Mouse (Mus musculus): Measurements from ENCODE around the gene Gtpbp2.

The Gtpbp2 gene

DNA sequence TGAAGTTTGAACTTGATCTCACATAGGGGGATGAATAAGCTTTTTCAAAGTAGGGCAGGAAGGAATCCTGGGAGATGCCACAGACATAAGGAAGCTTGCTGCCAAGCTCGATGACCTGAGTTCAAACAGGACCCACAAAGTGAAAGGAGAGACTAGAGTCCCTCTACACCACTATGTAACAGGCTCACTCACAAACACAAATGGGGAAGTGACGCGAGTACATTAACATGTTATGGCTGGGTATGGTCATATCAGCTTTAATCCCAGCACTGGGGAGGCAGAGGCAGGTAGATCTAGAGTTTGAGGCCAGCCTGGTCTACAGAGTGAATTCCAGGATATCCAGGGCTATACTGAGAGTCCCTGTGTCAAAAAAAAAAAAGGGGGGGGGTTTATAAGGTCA lies 6.5 kb upstream of the Gtpbp2 start:
- no peak for DNase-seq (ENCODE audit: low read depth)

DNA sequence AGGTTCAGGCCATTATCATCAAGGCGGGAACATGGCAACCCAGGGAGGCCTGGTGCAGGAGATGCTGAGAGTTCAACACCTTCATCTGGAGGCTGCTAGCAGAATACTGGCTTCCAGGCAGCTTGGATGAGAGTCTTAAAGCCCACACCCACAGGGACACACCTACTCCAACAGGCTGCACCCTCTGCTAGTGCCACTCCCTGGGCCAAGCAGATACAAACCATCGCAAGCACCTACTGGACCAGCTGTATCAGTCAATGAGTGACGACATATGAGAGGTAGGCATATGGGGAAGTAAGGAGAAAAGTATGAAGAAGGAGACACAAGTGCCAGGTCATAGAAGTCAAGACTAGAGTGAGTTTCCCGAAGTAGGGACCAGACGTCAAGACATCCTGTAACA lies 4.2 kb upstream of the Gtpbp2 start:
- no peak for DNase-seq (ENCODE audit: low read depth)

DNA sequence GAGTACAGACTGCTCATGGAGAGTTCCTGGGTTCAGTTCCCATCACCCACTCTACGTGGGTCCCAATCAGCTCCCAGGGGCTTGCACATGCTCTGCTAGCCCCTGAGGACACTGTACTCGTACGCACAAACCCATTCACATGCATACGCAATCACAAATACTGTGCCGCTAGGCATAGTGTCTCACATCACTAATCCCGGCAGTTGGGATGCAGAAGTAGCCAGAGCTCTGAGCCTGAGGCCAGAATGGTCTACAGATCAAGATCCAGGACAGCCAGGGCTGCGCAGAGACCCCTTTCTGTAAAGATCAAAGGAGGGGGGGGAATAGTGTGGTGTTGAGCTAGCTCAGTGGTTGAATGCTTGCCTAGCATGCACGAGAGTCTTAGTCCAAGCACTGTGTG lies 3.7 kb upstream of the Gtpbp2 start:
- DNase-seq (ENCODE audit: low read depth), result no peak

DNA sequence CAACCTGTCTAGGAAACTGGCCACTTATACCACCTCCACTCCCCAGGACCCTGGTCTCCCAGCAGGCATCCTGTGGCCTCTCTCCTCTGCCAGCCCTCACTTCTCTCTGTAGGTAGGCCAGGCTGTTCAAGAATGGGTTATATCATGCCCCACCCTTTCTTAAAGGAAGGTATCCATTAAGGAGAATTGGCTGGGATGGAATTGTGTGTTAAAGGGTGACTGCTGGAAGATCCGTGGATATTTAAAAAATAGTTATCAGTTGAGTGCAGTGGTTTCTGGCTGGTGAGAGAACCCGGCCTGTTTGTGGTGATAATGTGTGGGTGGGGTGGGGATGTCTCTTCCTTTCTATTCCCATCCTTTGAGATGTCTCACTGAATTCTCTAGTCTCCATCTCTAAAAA lies 1.6 kb upstream of the Gtpbp2 start:
- DNase-seq (ENCODE audit: low read depth), result no peak

DNA sequence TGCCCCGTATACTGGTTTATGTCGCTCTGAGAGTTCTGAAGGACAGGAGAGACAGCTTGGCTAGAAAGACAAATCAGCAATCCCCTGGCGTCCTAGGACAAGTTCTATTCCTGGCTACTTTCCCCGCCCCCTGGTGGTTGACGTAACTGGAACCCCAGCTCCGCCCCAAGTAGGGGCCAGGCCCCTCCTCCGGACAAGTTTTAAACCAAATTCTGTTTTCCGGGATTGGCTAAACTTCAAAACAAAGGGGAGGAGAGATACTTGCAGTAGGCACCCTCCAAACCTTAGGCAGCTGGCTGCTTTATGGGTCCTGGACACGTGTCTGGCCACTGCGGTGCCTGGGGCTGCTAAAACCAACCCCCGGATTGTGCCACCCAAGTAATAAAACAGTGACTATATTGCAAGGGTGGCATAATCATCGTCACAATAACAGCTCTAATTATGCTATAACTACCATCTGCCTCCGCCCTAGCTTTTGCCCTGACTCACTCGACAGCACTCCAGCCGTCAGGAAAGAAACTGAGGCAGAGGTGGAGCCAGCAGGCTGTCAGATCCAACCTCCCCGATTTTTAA lies 656 bp upstream of the Gtpbp2 start:
- peak; percentile 97 for DNase-seq (ENCODE audit: low read depth)

DNA sequence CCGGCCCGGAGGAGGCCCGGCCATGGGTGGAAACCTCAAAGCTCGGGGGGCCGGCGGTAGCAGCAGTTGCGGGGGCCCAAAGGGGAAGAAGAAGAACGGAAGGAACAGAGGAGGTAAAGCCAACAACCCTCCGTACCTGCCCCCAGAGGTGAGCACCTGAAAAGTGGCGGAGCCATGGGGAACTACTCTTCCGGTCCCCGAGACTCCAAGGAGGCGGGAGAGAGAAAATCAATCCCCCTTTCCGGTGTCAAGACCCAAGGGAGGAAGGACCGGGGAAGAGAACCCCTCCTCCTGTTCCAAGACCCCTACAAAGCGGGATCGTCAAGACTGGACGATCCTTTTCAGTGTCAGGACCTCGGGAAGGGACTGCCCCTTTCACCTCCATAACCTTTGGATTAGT lies 347 bp downstream of the Gtpbp2 start:
- DNase-seq (ENCODE audit: low read depth), result peak; percentile 48

DNA sequence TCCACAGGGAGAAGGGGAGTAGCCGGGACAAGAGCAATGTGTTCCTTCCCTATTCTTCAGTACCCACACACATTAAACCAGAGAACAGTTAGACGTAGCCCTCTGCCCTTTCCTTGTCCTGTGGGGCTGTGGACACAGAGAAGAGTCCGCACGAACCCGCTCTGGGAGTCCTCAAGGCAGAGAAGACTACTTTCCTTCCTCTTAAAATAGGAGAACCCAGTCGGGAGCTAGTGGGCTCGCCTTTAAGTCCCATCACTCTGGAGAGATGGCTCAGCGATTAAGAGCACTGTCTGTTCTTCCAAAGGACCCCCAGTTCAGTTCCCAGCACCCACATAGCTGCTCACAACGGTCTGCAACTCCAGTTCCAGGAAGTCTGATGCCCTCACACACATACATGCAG lies 878 bp downstream of the Gtpbp2 start:
- no peak for DNase-seq (ENCODE audit: low read depth)

DNA sequence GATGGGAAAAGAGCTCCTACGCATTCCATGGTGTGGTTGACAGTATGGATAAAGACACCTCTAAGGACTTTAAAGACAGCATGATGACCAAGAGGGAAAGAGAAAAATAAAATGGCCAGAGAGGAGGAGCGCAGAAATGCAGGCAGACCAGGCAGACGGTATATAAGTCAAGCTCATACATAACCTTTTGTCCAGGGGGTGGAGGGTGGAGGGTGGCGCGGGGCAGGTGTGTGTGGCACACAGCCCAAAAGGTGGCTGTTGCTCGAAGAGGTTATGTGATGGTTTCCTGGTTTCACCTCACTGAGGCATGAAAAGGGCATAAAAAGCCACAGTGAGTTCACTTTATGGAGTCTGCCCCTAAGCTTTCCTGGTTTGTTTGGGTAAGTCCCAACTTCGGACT lies 1.7 kb downstream of the Gtpbp2 start:
- DNase-seq (ENCODE audit: low read depth), result no peak

DNA sequence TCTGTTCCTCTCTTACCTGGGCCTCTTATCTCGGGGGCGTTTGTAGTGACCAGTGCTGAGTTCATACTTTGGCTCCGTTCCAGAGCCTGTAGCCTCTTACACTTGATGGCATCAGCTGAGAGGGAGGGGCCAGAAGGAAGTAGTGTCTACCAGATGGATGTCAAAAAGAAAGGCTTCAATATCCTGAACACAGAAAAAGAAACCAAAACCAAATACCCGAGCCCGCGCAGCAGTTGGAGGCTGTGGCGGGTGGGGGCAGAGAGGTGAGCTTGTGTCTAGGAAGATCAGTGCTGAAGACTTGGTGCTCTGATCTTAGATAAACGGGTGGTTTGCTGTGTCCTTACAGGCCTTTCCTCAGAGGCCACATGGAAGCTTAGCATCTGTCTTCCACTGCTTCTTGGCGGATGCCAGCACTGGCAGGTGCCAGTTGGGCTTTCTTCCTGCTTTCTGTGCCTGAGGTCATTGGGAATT lies 2.2 kb downstream of the Gtpbp2 start:
- DNase-seq (ENCODE audit: low read depth), result peak; percentile 60

DNA sequence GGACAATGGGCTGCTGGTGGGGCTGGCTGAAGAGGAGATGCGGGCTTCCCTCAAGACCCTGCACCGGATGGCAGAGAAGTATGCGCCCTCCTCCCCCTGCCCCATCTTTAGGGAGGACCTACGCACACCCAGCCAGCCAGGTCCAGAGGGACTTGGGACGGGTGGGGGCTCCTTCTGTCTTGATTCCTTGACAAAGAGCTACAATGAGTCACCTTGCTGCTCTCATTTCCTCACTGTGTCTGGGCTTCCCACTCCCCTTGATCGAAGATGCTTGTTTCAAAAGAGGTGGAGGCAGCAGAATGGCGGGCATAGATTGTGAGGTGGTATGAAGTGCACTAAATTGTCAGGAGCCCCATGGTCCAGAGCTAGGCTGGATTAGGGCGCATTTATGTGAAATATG lies 3.5 kb downstream of the Gtpbp2 start:
- DNase-seq (ENCODE audit: low read depth), result no peak

DNA sequence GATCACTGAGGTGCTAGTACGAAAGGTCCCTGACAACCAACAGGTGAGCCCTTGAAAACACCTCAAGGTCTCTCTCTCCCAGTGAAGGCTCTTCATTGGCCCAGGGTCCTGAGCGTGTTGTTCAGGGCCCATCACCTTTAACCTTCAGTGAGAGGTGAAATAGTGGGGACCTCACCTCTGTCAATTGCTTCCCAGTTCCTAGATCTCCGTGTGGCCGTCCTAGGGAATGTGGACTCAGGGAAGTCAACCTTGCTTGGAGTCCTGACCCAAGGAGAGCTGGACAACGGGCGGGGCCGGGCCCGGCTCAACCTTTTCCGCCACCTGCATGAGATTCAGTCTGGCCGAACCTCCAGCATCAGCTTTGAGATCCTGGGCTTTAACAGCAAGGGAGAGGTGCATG lies 4.0 kb downstream of the Gtpbp2 start:
- DNase-seq (ENCODE audit: low read depth), result no peak

DNA sequence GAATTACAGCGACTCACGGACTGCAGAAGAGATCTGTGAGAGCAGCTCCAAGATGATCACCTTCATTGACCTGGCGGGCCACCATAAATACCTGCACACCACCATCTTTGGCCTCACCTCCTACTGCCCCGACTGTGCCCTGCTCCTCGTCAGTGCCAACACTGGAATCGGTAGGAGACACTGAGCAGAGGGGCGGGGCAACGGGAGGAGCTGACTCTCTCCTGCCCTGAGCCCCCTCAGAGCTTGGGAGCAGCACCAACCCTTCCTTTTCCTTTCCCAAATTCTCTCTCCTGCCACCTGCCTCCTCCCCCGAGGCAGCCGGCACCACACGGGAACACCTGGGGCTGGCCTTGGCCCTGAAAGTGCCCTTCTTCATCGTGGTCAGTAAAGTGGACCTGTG lies 4.6 kb downstream of the Gtpbp2 start:
- DNase-seq (ENCODE audit: low read depth), result no peak

DNA sequence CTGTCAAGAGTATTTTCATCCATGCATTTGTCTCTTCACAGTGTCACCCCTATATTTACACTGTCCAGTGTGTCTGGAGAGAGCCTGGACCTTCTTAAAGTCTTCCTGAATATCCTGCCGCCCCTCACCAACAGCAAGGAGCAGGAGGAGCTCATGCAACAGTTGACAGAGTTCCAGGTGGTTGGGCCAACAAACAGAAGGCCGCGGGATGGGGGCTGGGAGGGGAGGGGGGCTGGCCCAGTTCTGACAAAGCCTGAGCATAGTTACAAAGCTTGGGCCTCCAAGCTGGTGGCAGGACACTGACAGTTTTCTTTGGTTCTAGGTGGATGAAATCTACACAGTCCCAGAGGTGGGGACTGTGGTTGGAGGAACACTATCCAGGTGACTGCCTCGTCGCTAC lies 5.4 kb downstream of the Gtpbp2 start:
- no peak for DNase-seq (ENCODE audit: low read depth)

DNA sequence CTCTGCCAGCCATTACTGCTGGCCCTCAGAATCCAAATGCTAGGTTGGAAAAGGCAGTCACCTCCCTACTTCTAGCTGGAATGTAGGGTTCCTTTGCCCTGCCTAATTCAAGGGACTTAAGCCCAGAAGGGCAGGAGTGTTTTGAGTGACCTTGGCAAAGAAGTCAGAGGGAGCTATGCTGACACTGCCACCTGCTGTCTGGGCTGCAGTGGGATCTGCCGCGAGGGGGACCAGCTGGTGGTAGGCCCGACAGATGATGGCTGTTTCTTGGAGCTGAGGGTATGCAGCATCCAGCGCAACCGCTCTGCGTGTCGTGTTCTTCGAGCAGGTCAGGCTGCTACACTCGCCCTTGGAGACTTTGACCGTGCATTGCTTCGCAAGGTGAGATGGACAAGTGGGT lies 6.2 kb downstream of the Gtpbp2 start:
- DNase-seq (ENCODE audit: low read depth), result no peak

DNA sequence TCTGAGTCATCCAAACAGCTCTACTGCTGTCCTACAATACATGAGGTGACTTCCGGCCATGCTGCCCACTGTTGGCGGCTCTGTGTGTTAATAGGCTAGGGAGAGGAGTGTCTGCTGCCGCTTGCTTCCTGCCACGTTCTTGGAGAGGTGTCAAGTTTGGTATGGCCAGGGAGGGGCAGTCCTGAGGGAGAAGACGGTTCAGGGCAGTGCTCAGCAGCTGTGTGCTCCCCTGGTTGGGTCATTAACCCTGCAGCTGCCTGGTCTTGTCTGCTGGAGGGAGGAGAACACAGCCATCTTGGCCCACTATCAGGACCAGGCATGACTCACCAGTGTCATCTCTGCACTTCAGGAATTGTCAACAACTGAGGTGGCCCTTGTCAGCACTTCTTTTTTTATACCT lies 7.5 kb downstream of the Gtpbp2 start:
- peak; percentile 12 for DNase-seq (ENCODE audit: low read depth)

DNA sequence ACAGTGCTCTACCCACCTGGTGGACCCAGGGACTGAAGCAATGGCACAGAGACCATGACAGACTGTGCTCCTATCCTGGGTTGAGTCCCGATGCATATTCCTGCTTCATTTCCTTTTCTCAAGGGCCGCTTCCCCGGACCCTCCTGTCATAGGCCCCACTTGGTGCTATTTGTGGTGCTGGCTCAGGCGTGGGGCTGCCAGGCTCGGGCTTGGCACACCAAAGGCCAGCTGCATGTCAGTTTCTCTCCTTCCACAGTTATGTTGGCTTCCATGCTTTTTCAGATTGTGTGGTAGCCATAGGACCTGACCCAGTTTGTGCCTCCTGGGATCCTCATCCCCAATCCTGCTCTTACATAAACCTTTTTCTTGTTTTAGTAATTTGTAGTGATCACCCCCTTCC lies 7.9 kb downstream of the Gtpbp2 start:
- no peak for DNase-seq (ENCODE audit: low read depth)

DNA sequence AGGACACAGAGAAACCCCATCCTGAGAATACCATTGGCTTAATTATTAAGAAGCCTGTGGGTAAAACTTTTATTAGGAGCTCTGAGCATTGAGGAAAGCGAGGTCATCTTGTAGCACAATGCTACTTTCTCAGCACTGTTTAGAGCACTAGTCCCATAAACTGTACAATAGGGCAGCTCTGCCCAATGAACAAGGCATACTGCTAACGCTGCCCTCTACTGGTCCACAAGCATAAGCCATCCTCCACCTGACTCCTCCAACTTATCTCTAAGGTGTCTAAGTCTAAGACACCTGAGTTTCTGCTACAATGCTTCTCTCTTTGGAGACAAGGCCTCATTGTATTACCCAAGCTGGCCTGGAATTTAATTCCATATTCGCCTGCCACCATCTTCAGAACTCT lies 9.7 kb downstream of the Gtpbp2 start:
- peak; percentile 71 for DNase-seq (ENCODE audit: low read depth)

DNA sequence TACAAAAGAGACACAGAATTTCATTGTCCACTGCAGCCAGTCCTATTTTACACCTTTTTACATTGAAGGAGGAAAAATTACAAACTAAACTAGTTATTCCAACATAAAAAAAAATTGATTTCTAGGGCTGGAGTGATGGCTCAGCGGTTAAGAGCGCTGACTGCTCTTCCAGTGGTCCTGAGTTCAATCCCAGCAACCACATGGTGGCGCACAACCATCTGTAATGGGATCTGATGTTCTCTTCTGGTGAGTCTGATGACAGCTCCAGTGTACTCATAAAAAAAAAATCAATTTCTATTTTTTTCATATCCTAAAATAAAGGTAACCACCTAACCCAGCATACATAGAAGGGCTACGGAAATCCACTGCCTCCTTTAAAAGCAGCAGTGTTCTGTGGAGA lies 21.4 kb downstream of the Gtpbp2 start:
- DNase-seq (ENCODE audit: low read depth), result peak; percentile 65

DNA sequence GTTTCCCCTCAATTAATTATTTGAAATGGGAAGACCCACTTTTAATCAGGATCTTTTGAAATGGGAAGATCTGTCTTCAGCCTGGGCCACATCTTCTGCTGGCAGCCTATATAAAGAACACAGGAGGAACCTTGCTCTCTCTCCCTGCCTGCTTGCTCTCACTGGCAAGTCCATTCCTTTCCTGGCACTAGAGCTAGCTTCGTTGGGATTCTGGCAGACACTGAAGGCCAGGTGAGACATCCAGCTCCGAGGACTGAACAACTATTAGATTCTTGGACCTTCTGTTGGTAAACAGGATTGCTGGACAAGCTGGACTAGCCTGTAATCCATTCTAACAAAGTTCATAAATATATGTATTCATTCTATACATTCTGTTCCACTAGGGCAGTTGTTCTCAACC lies 28.0 kb downstream of the Gtpbp2 start:
- DNase-seq (ENCODE audit: low read depth), result no peak

DNA sequence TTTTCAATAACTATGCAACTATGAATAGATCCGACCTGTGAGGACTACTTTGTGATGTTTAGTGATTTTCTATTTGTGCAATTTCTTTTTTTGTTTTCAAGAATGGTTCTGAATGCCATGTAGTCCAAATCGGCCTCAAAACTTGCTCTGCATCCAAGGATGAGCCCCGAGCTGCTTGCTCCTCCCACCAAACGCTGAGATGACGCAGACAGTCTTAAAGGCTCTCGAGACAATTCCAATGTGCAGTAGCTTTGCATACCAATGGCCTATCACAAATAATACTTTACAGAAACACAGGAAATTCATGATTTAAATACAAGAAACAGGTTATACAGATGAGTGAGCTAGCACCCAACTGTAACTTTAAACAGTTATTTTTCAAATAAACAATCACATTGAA lies 40.3 kb downstream of the Gtpbp2 start:
- DNase-seq (ENCODE audit: low read depth), result peak; percentile 20

DNA sequence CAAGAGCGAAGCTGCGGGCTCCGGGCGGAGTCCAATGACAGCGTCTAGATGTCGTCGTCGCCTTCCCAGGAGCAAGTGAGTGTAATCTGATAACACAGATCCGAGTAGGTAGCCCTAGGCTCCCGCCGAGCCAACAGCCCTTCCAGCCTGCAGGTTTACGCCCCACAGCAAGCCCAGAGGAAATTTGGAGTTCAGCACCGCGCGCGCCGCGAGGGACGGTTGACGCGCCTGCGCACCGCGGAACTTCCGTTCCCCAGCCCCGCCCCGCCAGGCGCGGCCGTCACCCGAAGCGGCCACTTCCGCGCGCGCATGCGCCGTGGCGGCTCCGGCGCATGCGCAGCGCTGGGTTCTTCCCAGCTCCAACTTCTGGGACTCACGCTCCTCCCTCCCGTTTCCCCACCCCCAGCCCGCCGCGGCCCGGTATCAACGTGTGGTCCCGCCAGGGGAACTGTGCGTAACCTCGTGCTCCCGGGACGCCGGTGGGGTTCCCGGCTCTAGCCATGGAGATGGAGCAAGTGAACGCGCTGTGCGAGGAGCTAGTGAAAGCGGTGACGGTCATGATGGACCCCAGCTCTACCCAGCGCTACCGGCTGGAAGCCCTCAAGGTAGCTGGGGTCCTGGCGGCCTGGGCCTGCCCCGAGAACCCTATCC lies 41.7 kb downstream of the Gtpbp2 start, which contains the start of the genes Polh and Xpo5:
Gene Polh (minus strand): TSS at position 225 of the 651 bp plus-strand sequence.
Gene Xpo5 (plus strand): TSS at position 362 of the 651 bp plus-strand sequence.
- peak; percentile 99 for DNase-seq (ENCODE audit: low read depth)

DNA sequence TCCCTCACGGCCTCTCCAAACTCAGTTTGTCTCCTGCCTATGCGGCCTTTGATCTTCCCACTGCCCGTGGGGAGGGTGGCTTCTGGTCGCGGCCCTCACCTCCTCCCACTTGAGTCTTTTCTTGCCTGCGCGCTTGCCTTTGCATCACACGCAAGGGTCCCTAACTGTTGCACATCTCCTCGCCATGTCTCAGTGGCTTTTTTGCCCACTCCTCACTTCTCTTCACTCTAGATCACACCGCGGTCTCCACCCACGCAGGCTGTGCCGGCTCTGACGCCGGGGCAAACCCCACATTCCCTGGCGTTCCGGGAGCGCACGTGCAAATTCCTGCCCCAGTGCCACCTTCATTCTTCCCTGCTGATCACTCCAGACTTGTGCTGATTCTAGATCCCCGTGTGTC lies 42.2 kb downstream of the Gtpbp2 start:
- peak; percentile 59 for DNase-seq (ENCODE audit: low read depth)

DNA sequence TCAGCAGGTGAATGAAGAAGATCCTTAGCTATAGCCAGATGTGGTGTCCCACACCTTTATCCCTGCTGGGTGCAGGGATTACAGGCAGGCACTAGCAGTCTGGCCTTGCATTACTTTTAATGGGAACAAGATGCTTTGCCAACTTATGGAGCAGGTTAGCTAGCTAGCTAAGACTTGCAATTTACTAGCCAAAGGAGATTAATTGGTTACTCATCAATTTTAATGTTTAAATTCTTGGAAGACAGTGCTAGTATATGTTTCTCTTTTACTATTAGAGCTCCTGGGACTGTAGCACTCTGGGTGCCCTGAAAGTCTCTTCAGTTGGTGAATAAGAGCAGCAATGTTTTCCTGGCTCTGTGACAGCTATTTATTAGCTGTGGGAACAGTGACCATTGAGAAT lies 45.8 kb downstream of the Gtpbp2 start:
- DNase-seq (ENCODE audit: low read depth), result no peak

DNA sequence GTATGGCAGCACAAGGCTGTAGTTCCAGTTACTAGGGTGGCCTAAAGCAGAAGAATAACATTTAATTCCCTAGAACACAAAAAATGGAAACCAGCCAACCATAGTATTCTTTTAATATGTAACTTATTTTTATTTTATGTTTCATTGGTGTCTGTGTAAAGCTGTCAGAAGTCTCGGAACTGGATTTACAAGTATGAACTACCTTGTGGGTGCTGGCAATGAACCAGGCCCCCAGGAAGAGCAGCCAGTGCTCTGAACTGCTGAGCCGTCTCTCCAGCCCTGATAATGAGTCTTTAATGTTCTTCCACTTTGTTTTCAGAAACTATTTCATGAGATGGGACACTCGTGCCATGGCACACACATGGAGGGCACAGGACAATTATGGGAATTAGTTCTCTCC lies 49.7 kb downstream of the Gtpbp2 start:
- no peak for DNase-seq (ENCODE audit: low read depth)

Data from NIH3T3 (cell line).